ENCODE assay signal across 11 mouse cellular contexts in genomic region chr12:71481371-71481770, GRCm38 (mm10).
DNase-seq lines count a peak whose midpoint lies in the region; ATAC-seq and TF ChIP-seq lines count a peak whose summit lies in the region.
"Had no signal": no experiment of that assay in that cellular context is flagged by ENCODE, and none has a peak within 500 bp of the region (broad histone marks: within the 10 kb centered on the region; RNA-seq: fewer than 3 reads in every experiment).

No protein-coding gene starts in this region.

- peak overlapping the region; percentile 25; the same call in 1 of the 2 replicates for H3K27ac ChIP-seq in forebrain, embryonic 13.5 days
- H3K27ac ChIP-seq in forebrain, embryonic 12.5 days = no peak overlapping the region
- 0 out of 2 replicates have a peak overlapping the region, but pooled peaks have one; percentile 70 for H3K27ac ChIP-seq in kidney, embryonic 15.5 days
- no peak overlapping the region for H3K27ac ChIP-seq in midbrain, postnatal 0 days (ENCODE audit: low read depth, low read length)
- H3K27ac ChIP-seq in midbrain, embryonic 16.5 days (ENCODE audit: low read length) = no peak overlapping the region
- H3K27ac ChIP-seq: liver, embryonic 14.5 days had no signal

- TF ChIP-seq CTCF in midbrain, postnatal 0 days (IDR thresholded peaks at IDR 0.05) = no peak

- H3K4me2 ChIP-seq in forebrain, embryonic 13.5 days = no peak overlapping the region
- no peak overlapping the region for H3K4me2 ChIP-seq in forebrain, embryonic 12.5 days
- H3K4me2 ChIP-seq in kidney, embryonic 15.5 days = no peak overlapping the region
- no peak overlapping the region for H3K4me2 ChIP-seq in midbrain, postnatal 0 days (ENCODE audit: low read depth, low read length, poor library complexity, severe bottlenecking)
- H3K4me2 ChIP-seq in midbrain, embryonic 16.5 days (ENCODE audit: low read length) = no peak overlapping the region

- no peak overlapping the region for H3K4me3 ChIP-seq in forebrain, embryonic 13.5 days
- H3K4me3 ChIP-seq in forebrain, embryonic 12.5 days (replicated peaks) = no peak overlapping the region
- H3K4me3 ChIP-seq in kidney, embryonic 15.5 days (replicated peaks) = no peak overlapping the region
- H3K4me3 ChIP-seq in midbrain, postnatal 0 days (ENCODE audit: low read depth, low read length) = no peak overlapping the region
- no peak overlapping the region for H3K4me3 ChIP-seq in midbrain, embryonic 16.5 days (ENCODE audit: low read depth, low read length)

- 0 out of 2 replicates have a peak, but pooled peaks have one; percentile 48 for ATAC-seq in forebrain, embryonic 13.5 days
- ATAC-seq in forebrain, embryonic 12.5 days (ENCODE audit: low FRiP score) = no peak
- ATAC-seq in kidney, embryonic 15.5 days (replicated peaks; ENCODE audit: low FRiP score) = no peak
- ATAC-seq in midbrain, postnatal 0 days (ENCODE audit: low FRiP score) = no peak
- no peak for ATAC-seq in midbrain, embryonic 16.5 days
- ATAC-seq: Patski had no signal

- 65% methylated on average over 6 of the region's 6 CpGs for whole genome bisulfite sequencing in forebrain, embryonic 13.5 days
- WGBS in forebrain, embryonic 12.5 days = 70% methylated on average over 6 of the region's 6 CpGs
- 68% methylated on average over 6 of the region's 6 CpGs for WGBS in kidney, embryonic 15.5 days
- 45% methylated on average over 6 of the region's 6 CpGs for whole genome bisulfite sequencing in midbrain, postnatal 0 days
- WGBS in midbrain, embryonic 16.5 days = 42% methylated on average over 6 of the region's 6 CpGs

- H3K4me1 ChIP-seq in forebrain, embryonic 13.5 days = peaks cover 26% of the 10 kb centered on the region
- H3K4me1 ChIP-seq in forebrain, embryonic 12.5 days = peaks cover 16% of the 10 kb centered on the region
- peaks cover 21% of the 10 kb centered on the region for H3K4me1 ChIP-seq in kidney, embryonic 15.5 days
- H3K4me1 ChIP-seq in midbrain, postnatal 0 days (ENCODE audit: insufficient read depth, low read length) = peaks cover 9% of the 10 kb centered on the region; the same call in 1 of the 2 replicates
- H3K4me1 ChIP-seq in midbrain, embryonic 16.5 days (ENCODE audit: control insufficient read depth, insufficient read depth, low read length) = peaks cover 15% of the 10 kb centered on the region; the same call in 1 of the 2 replicates

- peaks cover 9% of the 10 kb centered on the region; the same call in 1 of the 2 replicates for H3K27me3 ChIP-seq in forebrain, embryonic 13.5 days
- peaks cover 26% of the 10 kb centered on the region for H3K27me3 ChIP-seq in forebrain, embryonic 12.5 days
- H3K27me3 ChIP-seq in kidney, embryonic 15.5 days = no peaks in the 10 kb centered on the region
- H3K27me3 ChIP-seq in midbrain, postnatal 0 days (ENCODE audit: insufficient read depth, low read length) = no peaks in the 10 kb centered on the region
- H3K27me3 ChIP-seq in midbrain, embryonic 16.5 days (ENCODE audit: control insufficient read depth, insufficient read depth, low read depth, low read length) = no peaks in the 10 kb centered on the region
- H3K27me3 ChIP-seq: Patski had no signal

- no peaks in the 10 kb centered on the region for H3K36me3 ChIP-seq in forebrain, embryonic 13.5 days (ENCODE audit: poor library complexity, severe bottlenecking)
- no peaks in the 10 kb centered on the region for H3K36me3 ChIP-seq in forebrain, embryonic 12.5 days (replicated peaks)
- no peaks in the 10 kb centered on the region for H3K36me3 ChIP-seq in kidney, embryonic 15.5 days
- H3K36me3 ChIP-seq in midbrain, postnatal 0 days (ENCODE audit: insufficient read depth, low read length) = no peaks in the 10 kb centered on the region
- no peaks in the 10 kb centered on the region for H3K36me3 ChIP-seq in midbrain, embryonic 16.5 days (ENCODE audit: control insufficient read depth, insufficient read depth, low read length)

- no peaks in the 10 kb centered on the region for H3K9me3 ChIP-seq in forebrain, embryonic 13.5 days (replicated peaks)
- no peaks in the 10 kb centered on the region for H3K9me3 ChIP-seq in forebrain, embryonic 12.5 days
- H3K9me3 ChIP-seq in kidney, embryonic 15.5 days (replicated peaks) = no peaks in the 10 kb centered on the region
- no peaks in the 10 kb centered on the region for H3K9me3 ChIP-seq in midbrain, postnatal 0 days (ENCODE audit: low read length)
- no peaks in the 10 kb centered on the region for H3K9me3 ChIP-seq in midbrain, embryonic 16.5 days (replicated peaks; ENCODE audit: control insufficient read depth, low read length, poor library complexity, severe bottlenecking)

- H3K9ac ChIP-seq in forebrain, embryonic 13.5 days = no peak overlapping the region
- no peak overlapping the region for H3K9ac ChIP-seq in forebrain, embryonic 12.5 days
- H3K9ac ChIP-seq in kidney, embryonic 15.5 days = no peak overlapping the region
- no peak overlapping the region for H3K9ac ChIP-seq in midbrain, postnatal 0 days (replicated peaks; ENCODE audit: low read length, poor library complexity, severe bottlenecking)
- H3K9ac ChIP-seq in midbrain, embryonic 16.5 days (ENCODE audit: low read depth, low read length) = no peak overlapping the region
- H3K9ac ChIP-seq: liver, embryonic 14.5 days had no signal

- no peak for DNase-seq in kidney, postnatal 14 days
- peak; percentile 59 for DNase-seq in midbrain, postnatal 0 days (ENCODE audit: low spot score)
- peak; percentile 66 for DNase-seq in skeletal muscle tissue, adult 2 months (ENCODE audit: low read depth, low spot score)
- DNase-seq in frontal cortex, postnatal 36 days (ENCODE audit: low spot score in 2 of 2) = no peak
- DNase-seq: adrenal gland, postnatal 36 days had no signal

Comparison
In these comparisons a context has a peak if more than half of its experiments do, and no peak if none do; other contexts are left out.
1. H3K27ac ChIP-seq: peak in forebrain, embryonic 13.5 days (single experiment) and kidney, embryonic 15.5 days (single experiment); none in forebrain, embryonic 12.5 days (single experiment), midbrain, postnatal 0 days (single experiment) and midbrain, embryonic 16.5 days (single experiment).
2. DNase-seq: peak in midbrain, postnatal 0 days (single experiment) and skeletal muscle tissue, adult 2 months (single experiment); none in kidney, postnatal 14 days (single experiment) and frontal cortex, postnatal 36 days (0 of 2).